Mouse (Mus musculus) spleen, postnatal 36 days (tissue): ENCODE measurements at regions not wholly inside any gene's neighbourhood (a gene's known extent, or its start where the extent isn't known, plus 50 kb on each side); places are given as distances from the start of the nearest gene placed in this dataset.

Source experiments
- DNase-seq, 2 experiments: peaks; one replicate each; pipeline ENCODE4 v3.0.0; 2022; ENCODE audit warnings: low spot score in 2 of 2, mixed read lengths in 1 of 2

DNA sequence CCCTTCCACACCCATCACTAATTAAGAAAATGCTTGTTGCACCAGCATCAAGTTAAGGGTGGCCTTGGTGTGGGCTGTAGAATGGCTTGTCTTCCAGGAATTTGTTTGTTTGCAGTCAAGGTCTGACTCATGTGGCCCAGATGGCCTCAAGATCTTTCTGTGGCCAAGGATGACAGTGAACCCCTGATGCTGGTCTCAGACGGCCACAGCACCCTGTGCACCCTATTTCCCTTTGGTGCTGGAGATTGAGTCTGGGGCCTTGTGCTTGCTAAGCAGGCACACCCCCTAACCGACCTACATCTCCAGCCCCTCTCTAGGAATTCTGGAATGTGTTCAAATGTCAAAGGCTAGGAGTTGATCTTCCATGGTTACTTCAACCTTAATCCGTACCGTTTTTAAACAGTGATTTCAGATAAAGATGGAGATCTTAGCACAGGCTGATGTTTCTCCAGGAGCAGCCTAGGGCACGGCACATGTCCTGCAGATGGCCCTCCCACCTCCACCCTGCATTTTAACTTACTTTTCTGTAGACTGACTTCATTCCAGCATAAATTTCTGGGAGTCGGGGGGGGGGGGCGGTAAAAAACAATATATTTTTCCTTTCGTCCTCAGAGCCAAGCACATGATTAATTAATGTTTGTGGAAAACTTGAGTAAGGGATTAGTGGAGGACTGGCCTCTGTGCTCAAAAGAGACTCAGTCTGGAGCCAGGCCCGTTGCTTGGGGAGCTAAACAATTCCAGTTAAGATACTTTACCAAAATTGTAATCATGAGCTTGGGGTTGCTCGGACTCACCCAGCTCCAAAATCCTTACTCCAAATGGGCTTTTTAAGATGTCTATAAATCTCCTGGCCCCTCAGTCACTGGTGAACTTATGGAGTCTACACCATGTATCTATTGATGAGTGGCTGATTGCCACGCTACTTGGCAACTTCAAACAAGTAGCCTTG, 95.0 kb upstream of the Supt20 start:
- DNase-seq: no peak

DNA sequence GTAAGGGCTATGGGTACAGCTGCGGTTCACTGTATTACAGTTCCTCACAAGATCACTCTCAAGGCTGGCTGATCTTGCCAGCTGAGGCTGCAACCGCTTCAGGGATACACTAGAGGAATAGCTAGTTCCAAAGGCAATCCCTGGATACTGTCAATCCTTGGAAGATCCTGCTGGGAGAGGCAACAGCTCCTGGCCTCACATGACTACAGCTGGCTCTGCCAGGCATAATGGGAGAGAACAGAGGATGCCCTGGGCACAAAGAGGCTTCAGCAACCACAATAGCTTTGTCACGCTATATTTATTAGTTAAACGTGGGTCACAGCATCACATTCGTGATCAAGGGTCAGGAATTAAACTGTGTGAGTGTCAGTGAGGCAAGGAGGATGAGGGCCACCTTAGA, 94.3 kb upstream of the Supt20 start:
- DNase-seq: no peak

DNA sequence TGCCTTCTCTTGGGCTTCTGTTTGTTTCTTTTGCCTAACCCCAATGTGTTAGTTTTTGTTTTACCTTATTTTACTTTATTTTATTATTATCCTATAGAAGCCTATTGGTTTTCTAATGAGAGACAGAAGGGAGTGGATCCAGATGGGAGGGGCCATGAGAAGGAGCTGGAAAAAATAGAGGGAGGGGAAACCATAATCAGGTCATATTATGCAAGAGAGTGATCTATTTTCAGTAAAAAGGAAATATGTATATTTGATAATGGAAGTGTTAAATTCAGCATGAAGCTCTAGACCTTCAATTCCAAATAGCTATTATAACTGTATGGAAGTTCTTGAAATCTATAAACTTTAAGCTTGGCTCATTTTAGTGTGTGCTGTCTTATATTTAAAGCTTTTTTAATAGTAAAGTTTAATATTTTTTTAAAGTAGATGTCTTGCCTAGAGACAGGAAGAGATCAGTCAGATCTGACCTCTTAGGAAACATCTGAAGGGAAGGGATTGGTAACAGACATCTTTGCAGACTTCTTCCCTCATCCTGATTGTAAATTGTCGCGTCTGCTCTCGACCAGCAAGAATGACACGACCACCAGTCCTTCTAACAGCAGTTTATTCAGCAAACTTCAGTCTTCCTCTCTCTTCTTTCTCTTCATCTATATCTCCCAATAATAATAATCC, 87.8 kb upstream of the Supt20 start:
- no peak for DNase-seq

DNA sequence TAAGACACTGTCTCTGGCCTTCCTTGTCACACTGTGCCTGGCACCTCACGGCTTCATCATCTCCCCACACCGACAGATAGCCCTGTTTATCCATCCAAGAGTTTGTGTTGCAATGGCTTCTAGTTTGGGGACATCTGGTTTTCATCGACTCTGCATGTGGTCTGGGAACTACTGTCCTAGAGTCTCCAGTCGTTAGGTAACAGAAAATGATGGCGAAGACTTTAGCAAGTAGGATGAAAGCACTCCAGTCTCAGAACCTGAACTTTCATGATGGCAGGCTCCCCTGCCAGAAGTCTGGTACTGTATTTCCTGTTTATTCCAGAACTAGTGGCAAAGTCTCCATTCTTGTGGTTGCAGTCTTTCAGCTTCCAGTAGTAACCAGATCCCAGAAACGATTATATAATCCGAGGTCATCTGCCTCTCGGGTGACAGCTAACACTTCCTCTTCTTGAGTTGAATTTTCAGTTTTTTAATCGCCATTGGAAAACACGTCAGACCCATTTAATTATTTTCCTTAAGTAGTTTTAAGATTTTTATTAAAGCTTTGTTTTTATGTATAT, 81.1 kb upstream of the Supt20 start:
- no peak for DNase-seq

DNA sequence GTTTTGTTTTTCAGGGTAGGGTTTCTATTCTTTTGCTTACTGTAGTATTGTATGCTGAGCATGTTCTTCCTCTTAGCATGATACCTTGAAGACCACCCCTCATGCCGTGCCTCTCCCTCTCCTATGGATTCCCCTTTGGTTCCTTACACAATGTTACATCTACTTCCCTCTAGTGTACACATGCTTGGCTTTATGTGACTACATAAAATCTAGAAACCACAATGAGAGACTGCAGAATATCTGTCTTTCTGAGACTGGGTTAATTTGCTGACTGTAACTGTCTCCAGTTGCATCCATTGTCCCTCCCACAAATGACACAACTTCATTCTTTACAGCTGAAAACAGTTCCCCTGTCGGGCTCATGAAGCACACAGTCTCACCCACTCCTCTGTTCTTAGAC, 78.8 kb upstream of the Supt20 start:
- no peak for DNase-seq

DNA sequence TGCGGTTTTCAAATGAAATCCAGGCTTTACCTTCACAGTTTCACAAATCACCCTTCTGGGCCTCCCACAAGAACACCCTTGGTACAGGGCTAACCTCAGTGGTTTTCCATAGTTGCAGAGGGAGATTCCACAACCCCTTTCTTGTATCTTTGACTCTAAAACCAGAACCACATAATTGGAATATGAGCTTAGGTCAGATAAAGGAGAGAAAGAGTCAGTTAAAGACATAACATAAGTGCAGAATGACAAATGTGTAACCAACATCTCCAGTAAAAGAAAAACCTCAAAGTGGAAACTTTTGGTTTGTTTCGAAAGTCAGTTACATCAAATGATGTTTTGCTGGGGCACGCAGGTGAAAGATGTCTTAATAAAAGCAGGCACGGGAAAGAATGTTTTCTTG, 75.3 kb upstream of the Supt20 start:
- no peak for DNase-seq

DNA sequence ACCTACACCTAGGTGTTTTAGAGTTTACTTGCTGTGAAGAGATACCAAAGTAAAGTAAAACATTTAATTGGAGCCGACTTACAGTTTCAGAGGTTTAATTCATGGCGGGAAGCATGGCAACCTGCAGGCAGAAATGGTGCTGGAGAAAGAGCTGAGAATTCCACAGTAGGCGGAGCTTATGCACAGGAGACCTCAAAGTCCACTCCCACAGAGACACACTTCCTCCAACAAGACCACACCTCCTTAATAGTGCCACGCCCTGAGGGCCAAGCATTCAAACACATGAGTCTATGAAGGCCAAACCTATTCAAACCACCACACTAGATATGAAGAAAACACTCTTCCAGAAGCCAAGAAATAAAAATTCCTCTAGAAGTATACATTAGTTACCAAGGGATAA, 74.3 kb upstream of the Supt20 start:
- no peak for DNase-seq

DNA sequence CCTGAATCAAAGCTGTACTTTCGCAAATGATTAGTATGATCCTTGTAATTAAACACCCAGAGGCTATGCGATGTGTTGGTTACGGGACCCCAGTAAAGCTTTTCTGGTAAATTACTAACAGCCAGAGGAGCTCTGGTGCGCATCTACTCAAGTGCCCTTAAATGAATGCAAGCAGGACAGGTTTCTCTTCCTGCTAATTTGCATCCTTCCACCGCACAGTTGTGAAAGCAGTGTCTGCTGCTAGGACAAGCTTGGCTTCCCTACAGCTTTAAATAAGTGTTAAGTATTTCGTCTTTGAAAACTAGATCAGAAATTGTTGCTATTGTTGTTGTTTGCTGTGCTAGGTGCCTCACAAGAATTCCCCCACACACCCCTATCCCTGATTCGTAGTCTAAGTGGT, 62.4 kb upstream of the Supt20 start:
- DNase-seq: peak; percentile 36 to 41

DNA sequence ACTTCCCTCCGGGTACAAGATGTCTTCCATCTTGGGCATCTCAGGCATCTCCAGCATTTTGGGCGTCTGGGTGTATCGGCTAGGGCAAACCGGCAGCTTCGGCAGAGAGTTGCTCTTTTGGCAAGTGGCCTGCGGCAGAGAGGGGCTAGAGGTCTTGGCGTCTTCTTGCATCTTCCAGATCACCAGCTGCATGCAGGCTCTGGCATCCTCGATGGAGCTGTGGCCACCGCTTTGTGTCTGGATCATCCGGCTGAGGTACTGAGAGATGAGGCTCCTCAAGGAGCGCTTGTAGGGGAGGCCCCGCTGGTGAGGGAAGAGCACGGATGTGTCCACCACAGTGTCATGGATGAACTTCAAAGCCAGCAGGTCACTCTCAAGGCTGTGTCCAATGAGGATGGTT, 59.9 kb upstream of the Supt20 start:
- DNase-seq: no peak

DNA sequence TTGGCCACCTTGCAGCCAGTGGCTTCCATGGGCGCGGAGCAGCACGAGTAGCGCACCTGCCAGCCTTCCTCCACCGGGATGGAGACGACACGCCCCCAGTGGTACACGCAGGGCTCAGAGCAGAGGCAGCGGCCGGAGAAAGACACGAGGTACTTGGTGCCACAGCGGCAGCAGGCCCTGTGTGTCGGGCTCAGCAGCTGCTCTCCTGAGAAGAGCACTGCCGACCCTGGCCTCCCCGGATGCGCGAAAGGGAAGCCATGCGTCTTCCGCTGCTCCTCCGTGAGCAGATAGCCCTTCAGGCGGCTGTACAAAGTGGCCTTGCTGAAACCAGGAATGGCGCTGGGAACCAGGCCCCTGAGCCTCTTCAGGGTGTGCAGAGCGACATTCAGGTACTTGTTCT, 59.2 kb upstream of the Supt20 start:
- no peak for DNase-seq

DNA sequence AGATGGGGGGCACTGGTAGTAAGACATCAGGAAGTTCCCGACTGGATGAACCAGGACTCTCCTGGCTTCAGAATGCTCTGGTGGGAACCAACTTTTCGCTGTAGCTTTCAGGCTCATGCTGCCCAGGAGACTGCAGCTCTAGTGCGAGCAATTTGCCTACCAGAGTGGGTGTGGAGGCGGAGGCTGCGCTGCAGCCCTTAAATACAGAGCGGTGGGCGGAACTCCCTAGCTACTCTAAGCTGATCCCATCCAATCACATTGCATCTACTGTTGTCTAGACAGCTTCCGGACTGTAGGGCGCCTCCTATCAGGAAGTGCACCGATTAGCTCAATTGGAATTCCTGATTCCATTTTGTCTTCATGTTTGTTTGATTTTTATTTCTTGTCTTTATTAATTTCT, 58.2 kb upstream of the Supt20 start:
- DNase-seq: no peak
